Mouse (Mus musculus): ENCODE data around the gene 4921536K21Rik.

DNA sequence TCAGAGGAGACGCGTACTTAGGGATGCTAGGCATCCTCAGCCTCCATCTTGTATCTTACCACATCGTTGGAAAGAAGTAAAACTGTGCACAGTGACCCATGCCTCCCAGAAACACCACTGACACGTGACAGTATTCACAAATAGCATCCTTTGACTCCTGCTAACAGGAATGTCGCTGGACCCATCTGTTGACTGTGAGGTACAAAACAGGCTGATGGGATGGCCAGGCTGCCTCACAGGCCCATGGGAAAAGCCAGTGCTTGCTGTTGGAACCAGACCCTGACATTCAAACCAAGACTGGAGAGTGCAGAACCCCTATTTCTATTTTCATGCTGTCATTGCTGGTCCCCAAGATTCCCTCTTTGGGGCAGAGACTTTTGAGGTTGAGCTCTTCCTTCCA is 37.0 kb downstream of the 4921536K21Rik start:
- TF ChIP-seq CTCF (IDR thresholded peaks at IDR 0.05; ENCODE audit: low read depth, low read length) (no peak), POLR2A (IDR thresholded peaks at IDR 0.05; ENCODE audit: borderline replicate concordance, low read depth, low read length) (no peak)
